Mouse (Mus musculus) thymus, adult 2 months (tissue): ENCODE measurements around the gene Dad1. TPM values are rescaled to one million over a fixed set of nuclear protein-coding genes. Genes with fewer than 3 reads are reported as not detected.
A peak's percentile ranks its signal among the peaks of the same experiment; 100 is the strongest.

ENCODE experiments used
- DNase-seq: peaks from one replicate; pipeline ENCODE4 v3.0.0; 2021
- H3K27ac ChIP-seq: fragments of 200-500 bp; 2 replicates; pipeline ENCODE4 v1.5.1; 2012; ENCODE audit warnings: low read length, control low read depth; ENCODE audit not compliant: control insufficient read depth, insufficient read depth
- H3K27me3 ChIP-seq: fragments of 200-500 bp; 2 replicates; pipeline ENCODE4 v1.6.1; 2012; ENCODE audit warnings: mild to moderate bottlenecking, low read length, moderate library complexity, mixed read lengths; ENCODE audit not compliant: control insufficient read depth, insufficient read depth
- H3K36me3 ChIP-seq: fragments of 200-500 bp; 2 replicates; pipeline ENCODE4 v1.6.1; 2012; ENCODE audit warnings: mild to moderate bottlenecking, low read length, moderate library complexity; ENCODE audit not compliant: control insufficient read depth, insufficient read depth
- H3K4me1 ChIP-seq: fragments of 200-500 bp; replicated peaks from 2 replicates; pipeline ENCODE4 v1.6.1; 2012; ENCODE audit warnings: low read length; ENCODE audit not compliant: control insufficient read depth, insufficient read depth
- H3K4me3 ChIP-seq: fragments of 200-500 bp; 2 replicates; pipeline ENCODE4 v1.5.1; 2012; ENCODE audit warnings: mild to moderate bottlenecking, low read length, control low read depth, moderate library complexity; ENCODE audit not compliant: control insufficient read depth, insufficient read depth
- CTCF ChIP-seq: fragments of 200-500 bp; IDR thresholded peaks from 2 replicates; pipeline ENCODE4 v1.5.1; 2012; ENCODE audit warnings: mild to moderate bottlenecking, control low read depth, low read length, moderate library complexity, borderline replicate concordance; ENCODE audit not compliant: control insufficient read depth, poor library complexity, insufficient read depth; ENCODE audit errors: extremely low read depth
- POLR2A ChIP-seq: fragments of 200-500 bp; IDR thresholded peaks from 2 replicates; pipeline ENCODE4 v1.6.1; 2012; ENCODE audit warnings: mild to moderate bottlenecking, low read length, control low read depth, moderate library complexity; ENCODE audit not compliant: control insufficient read depth, poor library complexity, insufficient read depth; ENCODE audit errors: extremely low read depth
- WGBS: fragments of 180-500 bp; shearing (Covaris S2); methylation state at CpG from one replicate; pipeline ENCODE4 v1.1.7; 2018; 5-methylcytosine and 5-hydroxymethylcytosine counted together
- polyA plus RNA-seq: library from polyadenylated mRNA; depleted of rRNA; stranded (reverse); fragments of >200 nt; gene quantifications from 2 replicates; pipeline ENCODE4 v1.2.3, GENCODE M21; 2012; rRNA removed

Dad1 gene
- 513 and 641 TPM in 2 replicates for polyA plus RNA-seq

GRCm38 (mm10) chr14:54253741-54254291, at the start of gene Dad1, which contains the start of gene Abhd4:
Dad1 (minus strand) TSS chr14:54254104.
Abhd4 (plus strand) TSS chr14:54254188.
- peak within 1 kb of the TSS; percentile 95 for H3K4me3 ChIP-seq
- H3K36me3 ChIP-seq, result no peaks in the 10 kb centered on the region
- DNase-seq, result peak; percentile 96
- H3K4me1 ChIP-seq, result peaks cover 10% of the 10 kb centered on the region
- WGBS, result under 1% methylated on average over 39 of the region's 39 CpGs
- no peaks in the 10 kb centered on the region for H3K27me3 ChIP-seq
- 0 out of 2 replicates have a peak, but pooled peaks have one; percentile 40 for TF ChIP-seq CTCF
- TF ChIP-seq POLR2A, result peak; percentile 73
- H3K27ac ChIP-seq, result peak within 1 kb of the TSS; percentile 66

- Histone ChIP-seq H3K27me3 (no peaks in the 10 kb centered on the region), H3K27ac (no peak overlapping the region), H3K4me3 (no peak overlapping the region), H3K36me3 (no peaks in the 10 kb centered on the region), H3K4me1 (no peaks in the 10 kb centered on the region)
- no peak for TF ChIP-seq CTCF
- no peak for TF ChIP-seq POLR2A
- 96% methylated on average over 3 of the region's 3 CpGs for WGBS
- DNase-seq, result no peak
Measured at GRCm38 (mm10) chr14:54300676-54301075, 46.8 kb upstream of the Dad1 start.

- DNase-seq, result no peak
Measured at GRCm38 (mm10) chr14:54300136-54300535, 46.2 kb upstream of the Dad1 start.

DNA sequence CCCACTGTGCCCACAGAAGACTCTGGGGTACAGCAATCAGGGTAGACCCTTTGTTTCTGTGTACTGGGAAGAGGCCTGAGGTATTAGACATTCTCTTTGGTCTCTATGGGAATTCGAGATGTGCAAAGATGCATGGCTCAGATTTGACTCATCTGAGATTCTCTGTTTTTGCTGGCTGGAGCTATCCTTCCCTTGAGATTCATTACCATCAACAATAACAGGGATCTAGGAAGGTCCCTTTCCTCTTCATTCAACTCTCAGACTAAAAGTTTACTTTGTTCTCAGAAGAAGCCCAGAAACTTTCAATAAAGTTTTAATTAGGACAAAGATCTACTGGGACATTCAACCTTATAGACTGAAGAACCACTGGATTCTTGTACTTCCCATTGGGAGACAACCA, 30.9 kb upstream of the Dad1 start, which contains the start of gene Olfr49:
Olfr49 (minus strand) TSS at position 101 of the 400 bp plus-strand sequence.
- Histone ChIP-seq H3K4me1 (no peaks in the 10 kb centered on the region), H3K27ac (no peak within 1 kb of the TSS), H3K36me3 (no peaks in the 10 kb centered on the region), H3K4me3 (no peak within 1 kb of the TSS), H3K27me3 (no peaks in the 10 kb centered on the region)
- TF ChIP-seq POLR2A (no peak), CTCF (no peak)
- DNase-seq, result no peak
- WGBS, result 91% methylated on average over 1 of the region's 1 CpGs

More at GRCm38 (mm10) chr14:54300136-54300535, 46.2 kb upstream of the Dad1 start:
- no peak for TF ChIP-seq POLR2A
- no peak for TF ChIP-seq CTCF
- no peak overlapping the region for H3K27ac ChIP-seq
- H3K4me1 ChIP-seq, result no peaks in the 10 kb centered on the region
- H3K4me3 ChIP-seq, result no peak overlapping the region
- no peaks in the 10 kb centered on the region for H3K36me3 ChIP-seq
- H3K27me3 ChIP-seq, result no peaks in the 10 kb centered on the region
- 88% methylated on average over 5 of the region's 5 CpGs for WGBS

- no peaks in the 10 kb centered on the region for H3K27me3 ChIP-seq
- TF ChIP-seq CTCF, result no peak
- TF ChIP-seq POLR2A, result no peak
- WGBS, result 96% methylated on average over 2 of the region's 2 CpGs
- no peak overlapping the region for H3K4me3 ChIP-seq
- no peaks in the 10 kb centered on the region for H3K36me3 ChIP-seq
- DNase-seq, result no peak
- no peaks in the 10 kb centered on the region for H3K4me1 ChIP-seq
- no peak overlapping the region for H3K27ac ChIP-seq
Measured at GRCm38 (mm10) chr14:54276446-54276845, 22.5 kb upstream of the Dad1 start.

- no peak for DNase-seq
- Histone ChIP-seq H3K27me3 (no peaks in the 10 kb centered on the region), H3K4me3 (no peak overlapping the region), H3K4me1 (no peaks in the 10 kb centered on the region), H3K27ac (no peak overlapping the region), H3K36me3 (no peaks in the 10 kb centered on the region)
- 96% methylated on average over 3 of the region's 3 CpGs for WGBS
- no peak for TF ChIP-seq POLR2A
- no peak for TF ChIP-seq CTCF
Measured at GRCm38 (mm10) chr14:54272696-54273095, 18.8 kb upstream of the Dad1 start.

DNA sequence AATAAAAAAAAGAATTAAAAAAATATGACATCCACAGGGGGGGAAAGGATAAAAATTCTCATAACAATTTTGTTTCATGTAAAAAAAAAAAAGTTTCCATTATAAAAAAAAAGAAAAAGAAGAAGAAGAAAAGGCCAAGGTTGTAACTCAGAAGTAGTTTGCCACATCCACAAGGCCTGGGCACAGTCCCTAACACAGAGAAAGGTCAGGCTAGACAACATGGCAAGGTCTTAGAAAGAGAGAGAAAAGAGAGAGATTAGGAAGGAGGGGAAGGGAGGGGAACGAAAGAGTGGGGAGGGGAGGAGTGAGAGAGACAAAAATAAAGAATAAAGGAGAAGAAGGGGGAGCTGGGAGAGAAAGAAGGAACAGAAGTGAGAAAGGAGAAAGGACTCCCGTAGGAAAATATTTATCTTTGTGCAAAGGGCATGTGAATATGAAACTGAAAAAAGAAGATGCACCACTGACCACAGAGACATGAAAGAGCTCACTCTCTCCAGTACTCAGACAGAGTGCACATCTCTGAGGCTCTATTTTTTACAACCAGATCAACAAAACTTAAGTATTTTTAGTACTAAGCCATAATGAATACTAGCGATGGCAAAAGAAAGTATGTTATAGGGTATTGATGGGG, 18.2 kb upstream of the Dad1 start:
- no peaks in the 10 kb centered on the region for H3K36me3 ChIP-seq
- TF ChIP-seq CTCF, result no peak
- TF ChIP-seq POLR2A, result no peak
- DNase-seq, result no peak

More for the DNA sequence above, 18.2 kb upstream of the Dad1 start:
- 89% methylated on average over 3 of the region's 3 CpGs for whole genome bisulfite sequencing
- no peaks in the 10 kb centered on the region for H3K4me1 ChIP-seq
- H3K4me3 ChIP-seq, result no peak overlapping the region
- no peak overlapping the region for H3K27ac ChIP-seq
- H3K27me3 ChIP-seq, result no peaks in the 10 kb centered on the region
